Mouse (Mus musculus): Measurements from ENCODE around the gene Olfr937.

Gene Olfr937

DNA sequence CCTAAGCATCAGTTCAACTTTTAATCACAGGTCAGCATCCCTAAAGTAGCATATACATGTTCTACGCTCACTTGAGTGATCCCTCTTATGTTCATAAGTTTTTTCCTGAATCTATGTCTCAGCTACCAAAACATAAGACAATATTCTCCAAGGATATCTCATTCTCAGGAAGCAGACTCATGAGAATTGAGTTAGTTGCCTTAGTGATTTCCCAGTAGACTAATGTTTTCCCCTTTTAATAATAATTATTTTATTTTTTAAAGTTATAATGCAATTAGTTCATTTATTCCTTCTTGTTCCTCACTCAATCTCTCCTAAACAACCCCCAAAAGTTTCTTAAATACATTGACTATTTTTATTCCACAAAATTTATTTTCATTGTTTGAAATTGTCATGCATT lies at the start of gene Olfr937:
TSS of gene Olfr937 (minus strand) at position 101 of the 400 bp plus-strand sequence.
- DNase-seq (ENCODE audit: low spot score in 2 of 2): no peak

DNA sequence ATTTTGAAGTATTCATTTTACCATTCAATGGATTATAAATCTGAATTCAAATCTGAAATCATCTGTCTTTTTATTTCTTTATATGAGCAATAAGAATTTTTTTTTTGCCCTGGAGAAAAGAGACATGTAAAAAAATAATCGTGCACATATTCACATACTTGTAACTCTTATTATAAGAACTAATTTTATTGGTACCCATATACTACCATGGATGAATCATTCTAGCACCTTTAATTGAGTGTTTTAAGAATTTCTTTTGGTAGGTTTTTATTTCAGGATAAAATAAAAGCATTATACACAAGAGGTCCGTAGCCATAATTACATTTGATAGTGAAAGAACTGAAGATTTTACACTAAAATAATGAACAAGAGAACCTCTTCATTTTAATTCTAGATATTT lies 14.0 kb upstream of the Olfr937 start, which contains the start of gene Olfr938:
TSS of gene Olfr938 (minus strand) at position 101 of the 400 bp plus-strand sequence.
- DNase-seq (ENCODE audit: low spot score in 2 of 2): no peak

DNA sequence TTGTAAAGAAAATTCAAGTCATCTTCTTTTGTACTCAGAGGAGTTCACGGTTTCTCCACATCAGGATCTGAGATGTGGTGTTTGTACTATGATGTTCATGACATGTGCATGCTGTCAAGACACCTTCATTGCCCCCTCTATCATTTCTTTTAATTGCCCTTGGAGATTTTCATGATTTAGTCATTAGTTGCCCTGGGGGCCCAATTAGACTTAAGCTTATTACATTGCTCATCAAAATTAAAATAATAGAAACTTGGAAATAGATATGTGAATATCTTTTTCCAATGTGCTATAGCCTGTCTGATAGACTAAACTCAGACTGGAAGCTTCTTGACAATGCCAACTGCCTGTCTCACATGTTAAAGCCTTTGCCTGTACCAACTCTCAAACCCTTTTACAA lies 41.5 kb downstream of the Olfr937 start, which contains the start of gene Olfr146:
TSS of gene Olfr146 (minus strand) at position 101 of the 400 bp plus-strand sequence.
- DNase-seq (ENCODE audit: low spot score in 2 of 2): no peak

All from right cerebral cortex, postnatal 10 days (tissue).